Mouse (Mus musculus): ENCODE measurements around the gene Nup210l.

Gene Nup210l

DNA sequence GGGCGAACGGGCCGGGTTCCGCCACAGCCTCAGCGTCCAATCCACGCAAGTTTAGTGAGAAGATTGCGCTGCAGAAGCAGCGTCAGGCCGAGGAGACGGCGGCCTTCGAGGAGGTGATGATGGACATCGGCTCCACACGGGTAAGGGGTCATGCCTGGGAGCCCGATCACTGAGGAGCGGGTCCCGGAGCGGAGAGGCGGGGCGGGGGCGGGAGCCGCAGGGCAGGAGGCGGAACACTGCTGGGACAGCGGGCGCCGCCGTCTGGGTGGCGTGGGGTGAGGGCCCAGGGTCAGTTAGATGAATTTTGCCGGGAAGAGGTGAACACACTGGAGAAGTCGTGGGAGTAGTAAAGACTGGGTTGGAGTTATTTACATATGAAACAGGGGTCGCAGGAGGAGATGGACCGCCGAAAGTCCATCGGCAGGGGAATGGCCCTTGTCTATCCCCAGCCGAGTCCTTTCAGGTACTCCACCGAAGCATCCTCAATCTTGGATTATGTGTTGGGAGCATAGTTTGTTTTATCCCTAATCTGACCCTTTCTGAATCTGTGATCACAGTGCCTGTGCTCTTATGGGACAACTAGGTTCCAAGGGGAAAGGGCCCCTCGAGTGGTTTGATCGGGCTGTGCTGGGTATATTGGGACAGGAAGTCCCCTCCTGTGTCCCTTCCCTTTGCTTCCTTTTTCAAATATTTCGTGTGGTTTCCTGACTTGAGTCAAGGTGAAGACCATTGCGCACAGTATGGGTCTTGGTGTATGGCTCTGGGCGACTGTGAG is 150.7 kb downstream of the Nup210l start:
- no peak for DNase-seq (ENCODE audit: extremely low read depth, low read depth, low spot score)

DNA sequence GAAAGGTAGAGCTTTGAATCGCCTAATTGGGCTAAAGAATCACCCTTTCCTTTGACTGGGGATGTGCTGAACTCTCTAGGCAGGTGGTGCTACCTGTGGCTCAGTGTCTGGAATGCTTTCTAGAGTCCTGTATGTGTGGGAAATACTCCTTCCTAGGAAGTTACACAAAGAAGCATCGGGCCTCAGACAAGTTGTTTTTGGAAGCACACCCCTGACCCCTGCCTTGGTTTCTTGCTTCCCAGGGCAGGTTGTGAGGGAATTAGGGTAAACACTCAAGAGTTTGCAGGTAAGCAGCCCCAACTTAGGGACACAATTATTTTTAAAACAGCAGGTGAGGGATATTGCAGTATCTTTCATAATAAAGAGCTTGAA is 151.2 kb downstream of the Nup210l start:
- no peak for DNase-seq (ENCODE audit: extremely low read depth, low read depth, low spot score)

- DNase-seq (ENCODE audit: extremely low read depth, low read depth, low spot score), result no peak
Measured at GRCm38 (mm10) chr3:90255784-90256353, 151.9 kb downstream of the Nup210l start.

GRCm38 (mm10) chr3:90256731-90257530 is 153.0 kb downstream of the Nup210l start:
- no peak for DNase-seq (ENCODE audit: extremely low read depth, low read depth, low spot score)

DNA sequence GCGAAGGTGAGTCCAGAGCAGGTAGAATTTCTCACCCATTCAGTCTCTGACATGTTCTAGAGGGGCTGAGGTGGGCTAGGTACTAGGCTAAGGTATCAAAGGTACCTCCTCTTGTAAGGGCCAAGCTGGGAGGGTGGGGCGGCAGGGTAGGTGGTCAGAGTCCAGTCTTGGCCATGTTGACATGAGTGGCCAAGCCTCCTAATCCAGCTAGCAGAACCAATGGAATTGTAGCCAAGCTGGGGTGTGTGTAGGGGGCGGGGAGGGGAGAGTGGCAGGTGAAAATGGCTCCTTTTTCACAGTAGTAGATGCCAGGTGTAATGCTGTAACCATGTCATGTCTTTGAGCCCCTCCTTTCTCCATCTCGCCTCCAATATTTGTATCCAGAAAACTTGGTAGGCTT is 154.6 kb downstream of the Nup210l start:
- no peak for DNase-seq (ENCODE audit: extremely low read depth, low read depth, low spot score)

Measured in fat pad, adult 2 months (tissue).